27 mouse cellular contexts compared by ENCODE assay signal in the genomic region with DNA sequence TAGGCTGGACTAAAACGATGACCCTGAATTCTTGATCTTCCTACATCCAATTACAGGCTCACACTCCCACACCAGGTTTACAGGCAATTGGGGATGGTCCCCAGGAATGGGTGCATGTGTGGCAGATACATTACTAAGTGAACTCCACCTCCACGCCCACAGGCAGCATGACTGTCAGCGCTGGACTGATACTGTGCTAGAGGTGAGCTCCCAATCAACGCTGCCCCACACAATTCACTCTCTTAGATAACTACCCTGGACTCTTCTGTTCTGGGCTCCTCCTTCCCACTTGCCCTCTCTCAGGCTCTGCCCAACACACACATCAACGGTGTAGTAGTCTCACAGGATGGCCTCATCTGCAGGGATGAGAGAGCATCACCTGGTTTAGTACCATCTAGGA.
A peak's percentile ranks its signal among the peaks of the same experiment; 100 is the strongest.
DNase-seq lines count a peak whose midpoint lies in the region; ATAC-seq and TF ChIP-seq lines count a peak whose summit lies in the region.
"Had no signal": no experiment of that assay in that cellular context is flagged by ENCODE, and none has a peak within 500 bp of the region (broad histone marks: within the 10 kb centered on the region; RNA-seq: fewer than 3 reads in every experiment).

No protein-coding gene starts in this region.

- no peak overlapping the region for H3K4me3 ChIP-seq in embryonic facial prominence, embryonic 13.5 days
- no peak overlapping the region for H3K4me3 ChIP-seq in embryonic facial prominence, embryonic 10.5 days
- H3K4me3 ChIP-seq in liver, postnatal 0 days (ENCODE audit: low read depth, low read length) = no peak overlapping the region
- H3K4me3 ChIP-seq in liver, embryonic 14.5 days (ENCODE audit: insufficient read depth in 1 of 2, low read depth in 2 of 2, low read length in 2 of 2) = no peak overlapping the region
- H3K4me3 ChIP-seq in forebrain, embryonic 11.5 days (ENCODE audit: low read depth, low read length) = no peak overlapping the region
- H3K4me3 ChIP-seq: embryonic facial prominence, embryonic 12.5 days; erythroblast, embryonic 14.5 days; forebrain, embryonic 13.5 days; gastrocnemius, adult 2 months; heart, embryonic 13.5 days; hindbrain, embryonic 10.5 days; hindbrain, embryonic 13.5 days; intestine, embryonic 15.5 days had no signal

- no peaks in the 10 kb centered on the region for H3K27me3 ChIP-seq in embryonic facial prominence, embryonic 13.5 days
- no peaks in the 10 kb centered on the region for H3K27me3 ChIP-seq in embryonic facial prominence, embryonic 10.5 days (replicated peaks; ENCODE audit: low read depth, poor library complexity, severe bottlenecking)
- no peaks in the 10 kb centered on the region for H3K27me3 ChIP-seq in liver, postnatal 0 days (ENCODE audit: insufficient read depth, low read length)
- H3K27me3 ChIP-seq in liver, embryonic 14.5 days (ENCODE audit: control insufficient read depth, insufficient read depth, low read length) = no peaks in the 10 kb centered on the region
- no peaks in the 10 kb centered on the region for H3K27me3 ChIP-seq in forebrain, embryonic 11.5 days (ENCODE audit: control insufficient read depth, insufficient read depth, low read length)
- H3K27me3 ChIP-seq: embryonic facial prominence, embryonic 12.5 days; forebrain, embryonic 13.5 days; heart, embryonic 13.5 days; hindbrain, embryonic 13.5 days; intestine, embryonic 15.5 days had no signal

- no peaks in the 10 kb centered on the region for H3K9me3 ChIP-seq in embryonic facial prominence, embryonic 13.5 days
- no peaks in the 10 kb centered on the region for H3K9me3 ChIP-seq in embryonic facial prominence, embryonic 10.5 days
- no peaks in the 10 kb centered on the region for H3K9me3 ChIP-seq in liver, postnatal 0 days (ENCODE audit: low read length)
- H3K9me3 ChIP-seq in liver, embryonic 14.5 days (ENCODE audit: control insufficient read depth, low read length) = no peaks in the 10 kb centered on the region
- no peaks in the 10 kb centered on the region for H3K9me3 ChIP-seq in forebrain, embryonic 11.5 days (ENCODE audit: control insufficient read depth, low read length)
- H3K9me3 ChIP-seq: embryonic facial prominence, embryonic 12.5 days; forebrain, embryonic 13.5 days; heart, embryonic 13.5 days; hindbrain, embryonic 10.5 days; hindbrain, embryonic 13.5 days; intestine, embryonic 15.5 days had no signal

- no peak overlapping the region for H3K27ac ChIP-seq in embryonic facial prominence, embryonic 13.5 days
- H3K27ac ChIP-seq in embryonic facial prominence, embryonic 10.5 days (replicated peaks) = no peak overlapping the region
- no peak overlapping the region for H3K27ac ChIP-seq in liver, postnatal 0 days (ENCODE audit: low read depth)
- H3K27ac ChIP-seq in liver, embryonic 14.5 days = no peak overlapping the region
- no peak overlapping the region for H3K27ac ChIP-seq in forebrain, embryonic 11.5 days (ENCODE audit: low read depth, low read length)
- H3K27ac ChIP-seq: embryonic facial prominence, embryonic 12.5 days; forebrain, embryonic 13.5 days; heart, embryonic 13.5 days; hindbrain, embryonic 10.5 days; hindbrain, embryonic 13.5 days; intestine, embryonic 15.5 days had no signal

- no peak for TF ChIP-seq CTCF in liver, postnatal 0 days (IDR thresholded peaks at IDR 0.05; ENCODE audit: low read depth)
- TF ChIP-seq CTCF in liver, embryonic 14.5 days (IDR thresholded peaks at IDR 0.05; ENCODE audit: low read depth) = no peak

- 0 out of 2 replicates have a peak overlapping the region, but pooled peaks have one; percentile 6 for H3K9ac ChIP-seq in embryonic facial prominence, embryonic 13.5 days
- no peak overlapping the region for H3K9ac ChIP-seq in liver, postnatal 0 days (replicated peaks)
- H3K9ac ChIP-seq in liver, embryonic 14.5 days (replicated peaks) = no peak overlapping the region
- H3K9ac ChIP-seq in forebrain, embryonic 11.5 days (ENCODE audit: low read length) = no peak overlapping the region
- H3K9ac ChIP-seq: embryonic facial prominence, embryonic 12.5 days; forebrain, embryonic 13.5 days; heart, embryonic 13.5 days; hindbrain, embryonic 13.5 days; intestine, embryonic 15.5 days had no signal

- TF ChIP-seq EP300 in liver, postnatal 0 days (IDR thresholded peaks at IDR 0.05; ENCODE audit: low read depth) = no peak
- no peak for TF ChIP-seq EP300 in liver, embryonic 14.5 days (IDR thresholded peaks at IDR 0.05; ENCODE audit: low read depth)

- no peak for ATAC-seq in embryonic facial prominence, embryonic 13.5 days (ENCODE audit: insufficient number of reproducible peaks, insufficient read depth, low FRiP score, low TSS enrichment, low read depth)
- no peak for ATAC-seq in liver, postnatal 0 days
- ATAC-seq in liver, embryonic 14.5 days (ENCODE audit: insufficient read depth) = peak; percentile 77
- peak; percentile 57 for ATAC-seq in megakaryocyte-erythroid progenitor cell, adult 5-6 weeks (replicated peaks; ENCODE audit: low FRiP score, low TSS enrichment, poor library complexity, severe bottlenecking)
- ATAC-seq in forebrain, embryonic 11.5 days (replicated peaks; ENCODE audit: low FRiP score) = no peak
- ATAC-seq: activated CD4-positive, CD25-positive, alpha-beta regulatory T cell, adult 4 months; forebrain, embryonic 13.5 days; forebrain, embryonic 16.5 days; hindbrain, embryonic 16.5 days; intestine, embryonic 15.5 days had no signal

- H3K36me3 ChIP-seq in embryonic facial prominence, embryonic 13.5 days = peaks cover 10% of the 10 kb centered on the region; the same call in 1 of the 2 replicates
- peaks cover 4% of the 10 kb centered on the region; the same call in 1 of the 2 replicates for H3K36me3 ChIP-seq in embryonic facial prominence, embryonic 10.5 days (replicated peaks)
- H3K36me3 ChIP-seq in liver, postnatal 0 days (replicated peaks; ENCODE audit: insufficient read depth, low read length) = peaks cover 14% of the 10 kb centered on the region
- H3K36me3 ChIP-seq in liver, embryonic 14.5 days (replicated peaks; ENCODE audit: control insufficient read depth, insufficient read depth, low read depth) = no peaks in the 10 kb centered on the region
- no peaks in the 10 kb centered on the region; the same call in 1 of the 2 replicates for H3K36me3 ChIP-seq in forebrain, embryonic 11.5 days (ENCODE audit: control insufficient read depth, insufficient read depth, low read length)

- 0 out of 2 replicates have a peak, but pooled peaks cover 2% of the 10 kb centered on the region for H3K4me1 ChIP-seq in embryonic facial prominence, embryonic 13.5 days
- H3K4me1 ChIP-seq in embryonic facial prominence, embryonic 10.5 days = no peaks in the 10 kb centered on the region
- H3K4me1 ChIP-seq in liver, postnatal 0 days (ENCODE audit: insufficient read depth) = peaks cover 3% of the 10 kb centered on the region; the same call in 1 of the 2 replicates
- peaks cover 4 to 14% of the 10 kb centered on the region in 2 experiments for H3K4me1 ChIP-seq in liver, embryonic 14.5 days (replicated peaks; ENCODE audit: control insufficient read depth in 2 of 2, insufficient read depth in 2 of 2, low read length in 1 of 2)
- H3K4me1 ChIP-seq in forebrain, embryonic 11.5 days (replicated peaks; ENCODE audit: control insufficient read depth, insufficient read depth, low read length) = no peaks in the 10 kb centered on the region
- H3K4me1 ChIP-seq: embryonic facial prominence, embryonic 12.5 days; forebrain, embryonic 13.5 days; hindbrain, embryonic 10.5 days; hindbrain, embryonic 13.5 days had no signal

- H3K4me2 ChIP-seq in embryonic facial prominence, embryonic 13.5 days = no peak overlapping the region
- H3K4me2 ChIP-seq in liver, postnatal 0 days (ENCODE audit: low read depth, low read length) = no peak overlapping the region
- no peak overlapping the region for H3K4me2 ChIP-seq in liver, embryonic 14.5 days (ENCODE audit: low read depth)
- no peak overlapping the region for H3K4me2 ChIP-seq in forebrain, embryonic 11.5 days (ENCODE audit: low read depth, low read length, severe bottlenecking)
- H3K4me2 ChIP-seq: embryonic facial prominence, embryonic 12.5 days; forebrain, embryonic 13.5 days; heart, embryonic 13.5 days; hindbrain, embryonic 13.5 days; intestine, embryonic 15.5 days had no signal

- 91% methylated on average over 5 of the region's 5 CpGs for WGBS in embryonic facial prominence, embryonic 13.5 days
- 93% methylated on average over 5 of the region's 5 CpGs for WGBS in embryonic facial prominence, embryonic 10.5 days
- 69% methylated on average over 5 of the region's 5 CpGs for WGBS in liver, postnatal 0 days (ENCODE audit: insufficient replicate concordance)
- 35% methylated on average over 5 of the region's 5 CpGs for WGBS in liver, embryonic 14.5 days (ENCODE audit: insufficient replicate concordance)
- WGBS in forebrain, embryonic 11.5 days = 95% methylated on average over 5 of the region's 5 CpGs

- no peak for DNase-seq in embryonic facial prominence, embryonic 10.5 days (ENCODE audit: low spot score)
- peak; percentile 55 for DNase-seq in liver
- no peak for DNase-seq in liver, postnatal 0 days
- peak in 1 of 3 experiments; percentile 24 for DNase-seq in liver, embryonic 14.5 days (ENCODE audit: low read depth in 3 of 3, low spot score in 3 of 3)
- no peak for DNase-seq in forebrain, embryonic 11.5 days (ENCODE audit: low spot score)
- DNase-seq in spleen, adult 12 weeks (ENCODE audit: low spot score) = no peak
- DNase-seq: adrenal gland, adult 8-10 months; adrenal gland, postnatal 36 days; cerebellum, adult 11 months; cerebellum, adult 2 months; cerebellum, adult 9-11 months; gastrocnemius, adult 2 months; gastrocnemius, postnatal 14 days; heart, adult 11 months; heart, postnatal 14 days had no signal

Comparison
In these comparisons a context has a peak if more than half of its experiments do, and no peak if none do; other contexts are left out.
1. ATAC-seq: peak in liver, embryonic 14.5 days (single experiment) and megakaryocyte-erythroid progenitor cell, adult 5-6 weeks (single experiment); none in embryonic facial prominence, embryonic 13.5 days (single experiment), liver, postnatal 0 days (single experiment) and forebrain, embryonic 11.5 days (single experiment).